Mouse (Mus musculus) leukemia stem cell, adult 10-12 weeks (primary cell): ENCODE data around the gene Lat2. TPM values are rescaled to one million over a fixed set of nuclear protein-coding genes. Genes with fewer than 3 reads are reported as not detected.

ENCODE experiments used
- polyA plus RNA-seq: library from polyadenylated mRNA; stranded (reverse); fragments of >175 nt; gene quantifications from 2 replicates; pipeline ENCODE4 v1.2.3, GENCODE M21; 2012; ENCODE audit warnings: low replicate concordance

The Lat2 gene
- 6.0 and 16.5 TPM in 2 replicates for polyA plus RNA-seq

GRCm38 (mm10) chr5:134614802-134615201, at the start of gene Lat2:
TSS of gene Lat2 (minus strand) at chr5:134615025.

GRCm38 (mm10) chr5:134639269-134639682, 24.5 kb upstream of the Lat2 start, which contains the start of gene Eif4h:
TSS of gene Eif4h (minus strand) at chr5:134639490.

DNA sequence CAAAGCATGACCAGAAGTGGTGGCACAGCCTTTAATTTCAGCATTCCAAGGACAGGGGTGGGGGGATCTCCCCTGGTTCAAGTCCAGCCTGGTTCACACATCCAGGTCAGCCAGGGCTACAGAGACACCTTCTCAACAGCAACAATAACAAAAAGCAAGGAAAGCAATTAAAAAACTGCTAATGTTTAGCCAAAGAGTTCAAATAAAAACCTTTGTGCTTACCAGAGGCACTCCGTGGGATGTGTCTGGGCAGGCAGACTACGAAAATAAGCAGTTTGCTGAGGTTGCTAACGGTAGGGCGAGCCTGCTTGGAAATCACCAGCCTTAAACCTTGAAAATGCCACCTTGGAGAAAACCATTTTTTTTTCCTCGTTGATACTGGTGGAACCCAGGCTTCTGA, 33.7 kb downstream of the Lat2 start, which contains the start of gene Rfc2:
TSS of gene Rfc2 (plus strand) at position 221 of the 400 bp plus-strand sequence.

DNA sequence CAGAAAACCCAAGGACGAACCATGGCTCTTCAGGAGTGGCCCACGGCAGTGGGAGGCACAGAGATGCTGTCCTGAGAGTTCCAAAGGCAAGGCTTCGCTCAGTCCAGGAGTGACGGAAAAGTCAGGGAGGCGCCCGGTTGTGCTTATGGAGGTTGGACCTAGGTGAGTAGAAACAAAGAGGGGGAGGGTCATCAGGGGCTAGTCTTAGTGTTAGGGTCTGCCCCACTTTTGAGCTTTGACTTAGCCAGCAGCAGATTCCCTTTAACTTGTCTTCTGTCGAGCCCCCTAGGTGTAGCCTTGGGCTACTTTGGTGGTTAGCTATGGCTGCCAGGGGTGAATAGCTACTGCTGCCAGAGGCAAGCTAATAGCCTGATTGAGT, 54.8 kb downstream of the Lat2 start, which contains the start of gene Syna:
TSS of gene Syna (minus strand) at position 101 of the 379 bp plus-strand sequence.

GRCm38 (mm10) chr5:134552110-134552972, 62.5 kb downstream of the Lat2 start, which contains the start of gene Clip2:
TSS of gene Clip2 (minus strand) at chr5:134552434.

Other genes starting within 250 kb of the Lat2 start
- 9.3 and 60.4 TPM in 2 replicates for gene Gtf2ird1, start 158.3 kb downstream of the Lat2 start, polyA plus RNA-seq
- 5.9 and 13.5 TPM in 2 replicates for gene Clip2, start 62.6 kb downstream of the Lat2 start, polyA plus RNA-seq
- 0.11 TPM in 1 of 2 replicates, not detected in the other for gene Syna, start 54.9 kb downstream of the Lat2 start, polyA plus RNA-seq
- 24.2 and 24.9 TPM in 2 replicates for gene Rfc2, start 33.7 kb downstream of the Lat2 start, polyA plus RNA-seq
- 218 and 252 TPM in 2 replicates for gene Eif4h, start 24.5 kb upstream of the Lat2 start, polyA plus RNA-seq
- 15.7 and 22.5 TPM in 2 replicates for gene Limk1, start 73.6 kb upstream of the Lat2 start, polyA plus RNA-seq
- 1.7 and 3.4 TPM in 2 replicates for gene Eln, start 132.3 kb upstream of the Lat2 start, polyA plus RNA-seq